Mouse (Mus musculus) embryonic facial prominence, embryonic 13.5 days (tissue): ENCODE results near the gene Fam124a. TPM values are rescaled to one million over a fixed set of nuclear protein-coding genes. Genes with fewer than 3 reads are reported as not detected.

ENCODE experiments used
- ATAC-seq: fragments of 200-750 bp; cut with Nextera tagmentation; 2 replicates; pipeline ENCODE4 v1.8.0; 2017; ENCODE audit warnings: low read depth; ENCODE audit not compliant: insufficient number of reproducible peaks, insufficient read depth, low FRiP score, low TSS enrichment
- H3K27ac ChIP-seq: fragments of 300-500 bp; sonication (generic); 2 replicates; pipeline ENCODE4 v1.5.1; 2015; ENCODE audit warnings: moderate library complexity, mild to moderate bottlenecking, inconsistent platforms
- H3K27me3 ChIP-seq: fragments of 300-500 bp; sonication (generic); 2 replicates; pipeline ENCODE4 v1.6.1; 2015; ENCODE audit warnings: mild to moderate bottlenecking, inconsistent platforms
- H3K36me3 ChIP-seq: fragments of 300-500 bp; sonication (generic); 2 replicates; pipeline ENCODE4 v1.6.1; 2015; ENCODE audit warnings: mild to moderate bottlenecking, inconsistent platforms
- H3K4me1 ChIP-seq: fragments of 300-500 bp; sonication (generic); 2 replicates; pipeline ENCODE4 v1.6.1; 2015; ENCODE audit warnings: inconsistent platforms
- H3K4me2 ChIP-seq: fragments of 300-500 bp; sonication (generic); 2 replicates; pipeline ENCODE4 v1.6.1; 2015; ENCODE audit warnings: moderate library complexity, mild to moderate bottlenecking, inconsistent platforms
- H3K4me3 ChIP-seq: fragments of 300-500 bp; sonication (generic); 2 replicates; pipeline ENCODE4 v1.5.1; 2015; ENCODE audit warnings: mild to moderate bottlenecking, inconsistent platforms
- H3K9ac ChIP-seq: fragments of 300-500 bp; sonication (generic); 2 replicates; pipeline ENCODE4 v1.6.1; 2015; ENCODE audit warnings: mild to moderate bottlenecking, inconsistent platforms
- H3K9me3 ChIP-seq: fragments of 300-500 bp; sonication (generic); 2 replicates; pipeline ENCODE4 v1.6.1; 2016; ENCODE audit warnings: inconsistent platforms
- WGBS: fragments of 180-500 bp; shearing (Covaris S2); methylation state at CpG from one replicate; pipeline ENCODE4 v1.1.7; 2015; ENCODE audit warnings: mixed read lengths; 5-methylcytosine and 5-hydroxymethylcytosine counted together
- polyA plus RNA-seq: library from polyadenylated mRNA; unstranded; fragments of >200 nt; fragmentation: Nextera tagmentation; extraction: Ambion mirVana; gene quantifications from 2 replicates; pipeline ENCODE4 v1.2.1, GENCODE M21; 2015

Fam124a gene
- 3.1 and 3.3 TPM in 2 replicates for polyA plus RNA-seq

DNA sequence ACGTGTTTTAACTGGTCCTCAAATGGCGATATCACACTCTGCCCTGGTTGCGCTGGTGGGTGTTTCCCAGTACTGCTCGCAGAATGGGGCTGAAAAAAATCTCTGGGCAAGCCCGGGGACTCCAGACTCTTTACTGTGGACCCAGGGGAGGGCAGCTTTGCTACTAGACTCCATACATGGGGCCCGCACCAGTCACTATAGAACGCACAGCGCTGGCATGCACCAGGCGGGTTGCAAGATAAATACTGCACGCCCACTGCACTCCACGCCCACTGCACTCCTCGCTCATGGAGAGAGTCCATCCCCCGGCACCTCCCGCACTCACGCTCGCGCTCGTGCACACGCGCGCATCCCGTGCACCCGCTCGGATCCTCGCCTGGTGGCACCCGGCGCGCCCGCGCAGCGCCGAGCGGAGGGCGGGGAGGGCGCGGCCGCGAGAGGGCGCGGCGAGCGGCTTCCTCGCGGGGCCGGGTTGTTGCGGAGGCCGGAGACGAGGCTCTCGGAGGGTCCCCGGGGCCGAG, at the start of gene Fam124a:
TSS of gene Fam124a (plus strand) at position 429 of the 521 bp plus-strand sequence.
- Histone ChIP-seq H3K27ac (no peak within 1 kb of the TSS), H3K9me3 (no peaks in the 10 kb centered on the region), H3K27me3 (peaks cover 37% of the 10 kb centered on the region), H3K9ac (peak within 1 kb of the TSS; percentile 70), H3K4me1 (peaks cover 5% of the 10 kb centered on the region), H3K36me3 (no peaks in the 10 kb centered on the region), H3K4me2 (peak within 1 kb of the TSS; percentile 92), H3K4me3 (peak within 1 kb of the TSS; percentile 62)
- ATAC-seq, result peak; percentile 86
- WGBS, result under 1% methylated on average over 51 of the region's 51 CpGs

DNA sequence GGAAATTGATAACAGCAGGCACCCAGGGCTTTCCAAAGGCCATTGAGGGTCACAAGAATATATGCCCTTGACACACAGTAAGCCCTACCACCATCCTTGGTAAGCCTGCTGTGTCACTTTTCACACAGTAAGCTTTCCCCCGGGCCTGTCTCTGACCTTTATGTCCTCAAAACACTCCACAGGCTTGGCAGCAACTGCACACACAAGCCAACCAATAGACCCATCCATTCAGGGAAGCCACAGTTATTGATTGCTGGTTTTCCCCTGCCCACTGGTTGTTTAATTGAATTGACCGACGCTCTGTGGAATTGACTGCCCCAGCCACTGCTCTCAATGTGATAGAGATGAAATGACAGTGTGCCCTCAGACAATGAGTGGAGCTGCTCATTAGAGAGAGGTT, 49.3 kb upstream of the Fam124a start:
- no peak overlapping the region for H3K9ac ChIP-seq
- H3K9me3 ChIP-seq, result no peaks in the 10 kb centered on the region
- H3K27me3 ChIP-seq, result no peaks in the 10 kb centered on the region
- no peak overlapping the region for H3K27ac ChIP-seq
- 85% methylated on average over 3 of the region's 3 CpGs for WGBS
- no peak overlapping the region for H3K4me3 ChIP-seq
- H3K4me2 ChIP-seq, result no peak overlapping the region
- ATAC-seq, result no peak
- no peaks in the 10 kb centered on the region for H3K4me1 ChIP-seq
- no peaks in the 10 kb centered on the region for H3K36me3 ChIP-seq

DNA sequence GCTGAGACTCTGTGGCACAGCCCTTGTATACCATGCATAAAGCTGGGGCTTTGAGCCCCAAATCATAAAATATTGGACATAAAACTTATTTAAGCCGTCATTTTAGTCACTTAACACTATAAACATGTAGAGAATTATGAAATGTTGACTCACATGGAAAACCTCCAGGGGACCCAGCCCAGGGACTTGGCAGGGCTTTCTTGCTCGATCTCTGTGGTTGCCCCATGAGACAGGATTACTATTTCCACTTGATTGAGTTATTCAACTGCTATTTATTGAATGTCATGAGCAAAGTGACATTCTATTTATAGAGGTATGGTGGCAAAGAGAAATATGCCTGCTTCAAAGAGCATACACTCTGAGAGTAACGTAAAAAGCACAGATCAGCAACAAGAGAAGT, 46.2 kb upstream of the Fam124a start:
- 50% methylated on average over 3 of the region's 3 CpGs for WGBS
- Histone ChIP-seq H3K9ac (no peak overlapping the region), H3K27me3 (no peaks in the 10 kb centered on the region), H3K27ac (no peak overlapping the region), H3K4me1 (no peaks in the 10 kb centered on the region), H3K4me2 (no peak overlapping the region), H3K36me3 (no peaks in the 10 kb centered on the region), H3K4me3 (no peak overlapping the region), H3K9me3 (no peaks in the 10 kb centered on the region)
- ATAC-seq, result no peak

DNA sequence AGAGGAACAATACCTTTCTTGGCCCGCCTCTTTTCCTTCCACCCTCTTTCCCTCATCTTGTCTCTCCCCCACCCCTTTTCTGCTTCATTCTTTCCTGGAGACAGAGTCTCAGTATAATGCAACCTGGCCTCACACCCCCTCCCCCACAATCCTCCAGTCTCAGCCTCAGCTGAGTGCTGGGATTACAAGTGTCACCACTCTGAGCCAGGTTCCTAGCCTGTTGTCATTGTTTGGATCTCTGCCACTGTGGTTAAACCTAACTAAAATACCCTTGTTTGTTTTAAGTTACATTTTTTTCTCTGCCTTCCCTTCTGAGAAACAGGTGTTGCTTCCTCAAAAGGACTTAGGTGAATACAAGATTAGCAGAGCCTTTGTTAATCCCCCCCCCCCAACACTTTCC, 42.7 kb upstream of the Fam124a start:
- 57% methylated on average over 1 of the region's 1 CpGs for WGBS
- ATAC-seq, result no peak

DNA sequence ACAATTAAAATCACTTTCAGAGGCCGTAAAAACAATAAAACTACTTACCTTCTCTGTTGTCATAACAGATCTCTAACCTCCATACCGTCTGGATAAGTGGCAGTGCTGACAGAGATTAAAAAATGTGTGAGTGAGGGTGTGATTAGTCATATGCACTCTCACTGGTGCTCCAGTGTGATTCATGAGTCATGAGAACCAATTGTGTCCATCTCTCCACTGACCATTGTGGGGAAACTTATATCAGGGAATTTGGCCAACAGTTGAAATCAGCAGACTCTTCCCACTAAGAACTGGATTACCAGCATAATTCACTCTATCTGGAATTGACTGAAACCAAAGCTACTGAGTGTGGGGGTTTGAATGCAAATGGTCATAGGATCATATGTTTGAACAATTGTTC, 24.6 kb upstream of the Fam124a start:
- Histone ChIP-seq H3K4me1 (no peaks in the 10 kb centered on the region), H3K4me2 (no peak overlapping the region), H3K9ac (no peak overlapping the region), H3K4me3 (no peak overlapping the region), H3K27me3 (no peaks in the 10 kb centered on the region), H3K27ac (no peak overlapping the region), H3K36me3 (no peaks in the 10 kb centered on the region), H3K9me3 (no peaks in the 10 kb centered on the region)
- no peak for ATAC-seq
- WGBS, result 63% methylated on average over 2 of the region's 2 CpGs

More for the DNA sequence above, 42.7 kb upstream of the Fam124a start:
- no peaks in the 10 kb centered on the region for H3K4me1 ChIP-seq
- H3K36me3 ChIP-seq, result no peaks in the 10 kb centered on the region
- H3K9ac ChIP-seq, result no peak overlapping the region
- no peaks in the 10 kb centered on the region for H3K9me3 ChIP-seq
- H3K4me2 ChIP-seq, result no peak overlapping the region
- no peak overlapping the region for H3K27ac ChIP-seq
- H3K4me3 ChIP-seq, result no peak overlapping the region
- no peaks in the 10 kb centered on the region for H3K27me3 ChIP-seq

DNA sequence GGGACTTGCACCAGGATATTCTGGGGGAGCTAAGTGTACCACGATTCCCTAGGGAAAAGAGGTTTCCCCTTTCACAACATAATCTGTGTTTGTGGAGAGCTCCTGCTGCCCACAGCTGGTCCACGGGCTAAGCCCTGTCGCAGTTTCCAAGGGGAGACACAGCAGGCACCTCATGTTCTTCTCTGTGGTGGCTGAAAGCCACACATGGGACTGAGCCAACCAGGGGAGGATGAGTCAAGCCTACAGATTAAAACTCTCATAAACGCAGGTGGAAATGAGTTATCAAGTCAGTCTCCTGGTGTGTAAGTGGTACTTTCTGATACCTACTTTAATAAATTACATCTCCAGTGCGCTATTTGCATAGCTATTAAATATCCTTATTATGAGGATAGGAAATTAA, 19.4 kb upstream of the Fam124a start:
- WGBS, result 64% methylated on average over 5 of the region's 5 CpGs
- H3K27ac ChIP-seq, result no peak overlapping the region
- H3K27me3 ChIP-seq, result no peaks in the 10 kb centered on the region
- no peak for ATAC-seq
- no peaks in the 10 kb centered on the region for H3K4me1 ChIP-seq
- no peaks in the 10 kb centered on the region for H3K9me3 ChIP-seq
- no peaks in the 10 kb centered on the region for H3K36me3 ChIP-seq
- no peak overlapping the region for H3K4me3 ChIP-seq
- H3K9ac ChIP-seq, result no peak overlapping the region
- H3K4me2 ChIP-seq, result no peak overlapping the region

DNA sequence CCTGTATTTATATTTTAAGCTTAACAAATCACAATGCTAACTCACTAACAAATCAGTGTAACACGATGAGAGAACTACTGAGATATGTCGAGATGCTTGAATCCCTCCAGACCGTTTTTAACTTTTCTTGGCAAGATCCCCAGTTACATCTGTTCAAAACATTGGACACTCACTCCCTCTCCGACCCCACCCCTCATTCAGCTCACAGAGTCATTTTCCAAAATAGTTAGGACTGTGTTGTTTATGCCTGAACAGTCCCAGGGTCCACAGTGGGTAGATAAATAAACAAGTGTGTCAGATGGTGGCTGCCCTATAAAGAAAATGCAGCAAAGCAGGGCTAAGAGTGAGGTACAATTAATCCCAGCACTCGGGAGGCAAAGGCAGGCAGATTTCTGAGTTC, 18.5 kb upstream of the Fam124a start:
- WGBS, result 61% methylated on average over 5 of the region's 5 CpGs
- H3K4me1 ChIP-seq, result no peaks in the 10 kb centered on the region
- no peak overlapping the region for H3K4me2 ChIP-seq
- no peaks in the 10 kb centered on the region for H3K27me3 ChIP-seq
- H3K9ac ChIP-seq, result no peak overlapping the region
- no peaks in the 10 kb centered on the region for H3K9me3 ChIP-seq
- ATAC-seq, result no peak
- H3K36me3 ChIP-seq, result no peaks in the 10 kb centered on the region
- no peak overlapping the region for H3K4me3 ChIP-seq
- H3K27ac ChIP-seq, result no peak overlapping the region

DNA sequence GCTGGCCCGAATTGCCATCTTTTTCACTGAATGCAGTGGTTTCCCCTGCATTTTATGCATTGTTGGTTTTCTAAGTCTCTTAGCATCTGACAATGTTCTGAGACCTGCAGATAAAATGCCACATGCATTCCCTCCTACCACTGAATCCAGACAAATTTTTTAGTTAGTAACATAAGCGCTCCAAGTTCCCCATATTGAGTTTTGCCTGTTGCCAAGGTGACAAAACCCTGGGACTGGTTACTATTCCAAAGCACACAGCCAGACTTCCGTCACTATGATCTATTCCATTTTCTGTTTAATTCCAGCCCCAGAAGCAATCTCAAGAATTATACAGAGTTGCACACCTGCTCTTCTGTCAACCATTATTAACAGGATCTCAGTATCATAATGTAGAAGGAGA, 15.7 kb upstream of the Fam124a start:
- ATAC-seq, result no peak
- Histone ChIP-seq H3K4me2 (no peak overlapping the region), H3K4me1 (no peaks in the 10 kb centered on the region), H3K4me3 (no peak overlapping the region), H3K27me3 (no peaks in the 10 kb centered on the region), H3K27ac (no peak overlapping the region), H3K9me3 (no peaks in the 10 kb centered on the region), H3K9ac (no peak overlapping the region), H3K36me3 (no peaks in the 10 kb centered on the region)
- WGBS, result 79% methylated on average over 3 of the region's 3 CpGs

DNA sequence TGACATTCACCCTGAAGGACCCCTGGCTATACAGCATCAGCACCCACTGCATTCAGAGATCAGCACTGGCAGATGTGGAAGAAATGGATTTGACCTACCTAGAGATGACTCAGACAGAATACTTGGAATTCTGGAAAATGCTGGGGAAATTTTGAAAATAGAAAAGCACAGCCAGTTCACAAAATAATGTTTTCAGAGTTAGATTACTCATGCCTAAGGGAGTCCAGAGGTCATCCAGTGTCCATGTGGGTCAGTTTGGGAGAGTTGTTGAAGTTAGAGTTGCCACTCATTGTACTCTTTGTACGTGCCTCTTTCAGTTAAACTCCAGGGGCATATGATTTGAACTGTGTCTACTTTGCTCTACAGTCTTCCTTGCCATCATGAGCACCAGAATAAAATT, 13.8 kb upstream of the Fam124a start:
- Histone ChIP-seq H3K27me3 (no peaks in the 10 kb centered on the region), H3K4me3 (no peak overlapping the region), H3K9me3 (no peaks in the 10 kb centered on the region), H3K9ac (no peak overlapping the region), H3K4me1 (no peaks in the 10 kb centered on the region), H3K4me2 (no peak overlapping the region), H3K27ac (no peak overlapping the region), H3K36me3 (no peaks in the 10 kb centered on the region)
- no peak for ATAC-seq
- WGBS, result 70% methylated on average over 1 of the region's 1 CpGs

DNA sequence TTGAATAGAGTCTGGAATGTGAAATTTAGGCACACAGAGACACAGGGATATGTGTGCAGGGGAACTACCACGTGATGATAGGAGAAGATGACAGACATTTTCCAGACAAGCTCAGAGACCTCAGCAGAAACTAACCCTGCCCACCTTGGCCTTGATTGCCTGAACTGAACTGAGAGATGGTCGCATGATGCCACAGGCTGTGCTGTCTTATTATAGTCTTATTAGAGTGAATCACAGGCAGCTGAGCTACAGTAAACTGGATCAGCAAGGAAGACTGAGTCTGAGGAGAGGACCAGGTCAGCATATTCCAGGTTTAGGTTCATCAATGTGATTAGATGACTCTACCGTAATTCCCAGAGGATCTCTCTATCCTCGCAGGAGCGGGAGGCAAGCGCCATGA, 9.2 kb upstream of the Fam124a start:
- no peaks in the 10 kb centered on the region; the same call in 1 of the 2 replicates for H3K27me3 ChIP-seq
- H3K4me2 ChIP-seq, result no peak overlapping the region
- no peak overlapping the region for H3K27ac ChIP-seq
- no peaks in the 10 kb centered on the region for H3K4me1 ChIP-seq
- no peak for ATAC-seq
- H3K9me3 ChIP-seq, result no peaks in the 10 kb centered on the region
- no peak overlapping the region for H3K9ac ChIP-seq
- WGBS, result 80% methylated on average over 6 of the region's 6 CpGs
- no peak overlapping the region for H3K4me3 ChIP-seq
- no peaks in the 10 kb centered on the region for H3K36me3 ChIP-seq

DNA sequence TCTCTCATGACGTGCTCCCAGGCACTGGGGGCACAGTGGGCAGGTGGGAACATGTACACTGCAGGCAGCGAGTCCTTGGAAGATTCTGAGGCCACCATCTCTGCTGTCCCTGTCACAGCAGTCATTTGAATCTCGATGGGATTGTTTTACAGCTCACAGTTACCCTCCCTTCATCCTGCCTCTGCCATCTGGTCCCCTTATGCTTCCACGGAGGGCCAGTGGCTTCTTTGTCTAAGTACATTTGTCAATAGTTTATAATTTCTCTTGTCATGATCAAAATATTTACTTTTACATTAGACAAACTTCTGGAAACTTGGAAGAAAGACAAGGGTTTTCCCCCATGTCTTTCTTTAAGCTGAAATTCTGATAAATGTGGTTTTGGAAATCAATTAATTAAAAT, 8.8 kb upstream of the Fam124a start:
- WGBS, result 31% methylated on average over 4 of the region's 4 CpGs
- no peak overlapping the region for H3K4me3 ChIP-seq
- no peak overlapping the region for H3K27ac ChIP-seq
- no peaks in the 10 kb centered on the region; the same call in 1 of the 2 replicates for H3K27me3 ChIP-seq
- no peaks in the 10 kb centered on the region for H3K9me3 ChIP-seq
- no peak for ATAC-seq
- H3K4me2 ChIP-seq, result no peak overlapping the region
- H3K9ac ChIP-seq, result no peak overlapping the region
- no peaks in the 10 kb centered on the region for H3K36me3 ChIP-seq
- H3K4me1 ChIP-seq, result no peaks in the 10 kb centered on the region

DNA sequence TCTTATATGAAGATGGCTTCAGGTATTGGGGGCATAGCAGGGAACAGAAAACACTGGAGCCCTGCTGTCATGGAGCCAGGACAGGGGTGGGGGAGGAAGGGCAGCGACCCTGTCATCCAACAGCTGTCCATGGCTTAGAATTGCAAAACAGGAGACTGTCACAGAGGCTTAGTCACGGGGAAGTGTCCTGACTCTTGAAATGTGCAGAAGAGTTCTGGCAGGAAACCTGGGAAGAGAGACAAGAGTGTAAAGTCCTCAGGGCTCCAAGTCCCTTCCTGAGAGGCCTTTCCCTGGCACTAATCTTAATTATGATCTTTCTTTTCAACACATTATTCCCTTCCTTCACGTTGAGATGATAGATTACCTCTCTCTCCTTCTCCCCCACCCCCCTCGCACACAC, 5.4 kb upstream of the Fam124a start:
- ATAC-seq, result no peak
- Histone ChIP-seq H3K9me3 (no peaks in the 10 kb centered on the region), H3K27ac (no peak overlapping the region), H3K4me3 (no peak overlapping the region), H3K4me2 (no peak overlapping the region), H3K27me3 (peaks cover 15% of the 10 kb centered on the region), H3K4me1 (no peaks in the 10 kb centered on the region), H3K9ac (no peak overlapping the region), H3K36me3 (no peaks in the 10 kb centered on the region)
- 39% methylated on average over 4 of the region's 4 CpGs for WGBS

DNA sequence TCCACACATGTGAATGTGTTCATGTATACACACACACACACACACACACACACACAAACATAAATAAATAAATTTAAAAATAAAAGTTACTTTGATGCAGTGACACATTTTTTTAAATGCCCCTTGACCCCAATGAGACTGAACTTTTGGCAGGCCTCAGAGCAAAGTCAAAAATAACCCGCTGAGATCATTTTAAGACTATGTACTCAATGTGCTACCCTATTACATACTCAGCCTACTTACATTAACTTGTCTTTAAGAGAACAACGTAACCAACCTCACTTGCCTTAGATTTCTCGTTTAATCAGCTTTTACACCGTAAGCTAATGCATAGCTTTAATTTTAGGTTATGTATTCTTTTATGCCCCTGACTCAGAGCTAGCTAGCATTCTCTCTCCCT, 2.8 kb upstream of the Fam124a start:
- H3K36me3 ChIP-seq, result no peaks in the 10 kb centered on the region
- H3K4me3 ChIP-seq, result no peak overlapping the region
- no peak overlapping the region for H3K27ac ChIP-seq
- peaks cover 32% of the 10 kb centered on the region for H3K27me3 ChIP-seq
- H3K4me1 ChIP-seq, result peaks cover 5% of the 10 kb centered on the region
- 89% methylated on average over 4 of the region's 4 CpGs for WGBS
- no peak overlapping the region for H3K4me2 ChIP-seq
- no peak for ATAC-seq
- no peaks in the 10 kb centered on the region for H3K9me3 ChIP-seq
- no peak overlapping the region for H3K9ac ChIP-seq
